Mouse (Mus musculus) gastrocnemius, adult 2 months (tissue): ENCODE results near the gene Il4i1. TPM values are rescaled to one million over a fixed set of nuclear protein-coding genes. Genes with fewer than 3 reads are reported as not detected.

Source experiments
- DNase-seq: peaks from one replicate; pipeline ENCODE4 v3.0.0; 2022
- H3K27ac ChIP-seq: fragments of 200-600 bp; 2 replicates; pipeline ENCODE4 v1.8.1; 2022; ENCODE audit warnings: mild to moderate bottlenecking
- H3K4me3 ChIP-seq: fragments of 200-600 bp; 2 replicates; pipeline ENCODE4 v1.8.1; 2022; ENCODE audit warnings: mild to moderate bottlenecking, moderate library complexity
- CTCF ChIP-seq: fragments of 200-600 bp; IDR thresholded peaks from 2 replicates; pipeline ENCODE4 v1.8.1; 2022; ENCODE audit warnings: antibody characterized with exemption, mild to moderate bottlenecking, moderate library complexity
- intact Hi-C: fragments of 180-260 bp; cut with DNase I; formaldehyde crosslinking; loops from one replicate; pipeline ENCODE4 v1.15.1; 2025
- total RNA-seq, 2 experiments: library from RNA; stranded (reverse); gene quantifications; 2 replicates each; pipeline ENCODE4 v1.2.3; 2021

The Il4i1 gene
- total RNA-seq, 2 experiments from 2014 or later, result 1.6 to 3.3 TPM

- Histone ChIP-seq H3K4me3 (no peak overlapping the region), H3K27ac (no peak overlapping the region)
- intact Hi-C loops, result loop anchor here (10.0 kb wide), 1 partner anchor 166 kb away; no protein-coding TSS in a partner anchor
- no peak for DNase-seq
- no peak for TF ChIP-seq CTCF
These were observed 5.2 kb upstream of the Il4i1 start for GRCm38 (mm10) chr7:44810819-44811557.

DNA sequence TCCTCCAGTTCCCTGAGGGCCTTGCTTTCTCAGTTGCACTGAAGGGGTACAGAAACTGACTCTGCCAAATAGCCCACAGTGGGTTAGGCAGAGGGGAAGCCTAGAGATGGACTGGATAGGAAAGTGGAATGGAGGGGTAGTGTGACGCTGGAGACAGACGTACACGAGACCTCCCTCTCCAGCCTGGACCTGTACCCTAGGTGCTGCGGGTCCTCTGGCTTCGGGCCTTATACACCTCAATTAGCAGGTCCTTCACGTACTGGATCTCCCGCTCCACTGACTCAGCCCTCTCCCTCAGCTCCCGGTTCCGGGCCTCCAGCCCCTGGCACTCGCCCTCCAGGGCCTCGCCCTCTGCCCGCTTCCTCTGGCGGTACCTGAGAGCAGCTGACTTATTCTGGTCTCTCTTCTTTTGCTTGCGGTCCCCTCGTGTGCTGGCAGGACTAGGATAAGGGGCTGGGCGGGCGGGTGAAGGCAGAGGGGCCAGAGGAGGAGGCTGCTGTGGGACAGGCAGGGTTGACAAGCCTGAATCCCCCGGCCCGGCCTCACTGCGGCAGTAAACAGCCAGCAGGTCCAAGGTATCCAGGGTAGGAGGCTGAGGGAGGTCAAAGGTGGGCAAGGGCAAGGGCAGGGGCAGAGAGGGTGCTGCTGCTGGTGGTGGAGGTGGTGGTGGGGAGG lies 3.4 kb upstream of the Il4i1 start:
- TF ChIP-seq CTCF, result no peak
- DNase-seq, result no peak
- intact Hi-C loops, result loop anchor here (10.0 kb wide), 1 partner anchor 168 kb away; no protein-coding TSS in a partner anchor
- Histone ChIP-seq H3K4me3 (0 out of 2 replicates have a peak overlapping the region, but pooled peaks have one; percentile 3), H3K27ac (no peak overlapping the region)

DNA sequence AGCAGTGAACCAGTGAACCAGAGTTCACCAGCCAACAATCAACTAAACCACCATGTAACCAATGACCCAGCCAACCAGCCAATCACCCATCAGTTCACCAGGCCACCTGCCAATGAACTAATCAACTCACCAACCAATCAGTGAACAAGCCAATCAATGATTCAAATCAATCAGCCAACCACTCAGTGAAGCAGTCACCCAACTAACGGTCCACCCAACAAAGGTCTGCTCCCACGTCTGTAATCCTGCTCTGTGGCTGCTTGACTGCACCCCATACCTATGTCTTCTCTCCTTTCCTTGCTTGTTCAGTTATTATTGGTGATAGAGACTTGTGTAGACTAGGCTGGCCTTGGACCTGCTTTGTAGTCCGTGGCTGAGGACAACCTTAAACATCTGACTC lies 2.2 kb upstream of the Il4i1 start:
- intact Hi-C loops, result loop anchor here (10.0 kb wide), 1 partner anchor 169 kb away; no protein-coding TSS in a partner anchor
- Histone ChIP-seq H3K4me3 (peak overlapping the region; percentile 99), H3K27ac (no peak overlapping the region)
- TF ChIP-seq CTCF, result no peak
- DNase-seq, result no peak

- no peak for DNase-seq
- TF ChIP-seq CTCF, result no peak
- peak overlapping the region; percentile 99 for H3K4me3 ChIP-seq
- H3K27ac ChIP-seq, result peak overlapping the region; percentile 99; the same call in 1 of the 2 replicates
- intact Hi-C loops, result loop anchor here (10.0 kb wide), 1 partner anchor 170 kb away; no protein-coding TSS in a partner anchor
These were observed 1.8 kb upstream of the Il4i1 start for GRCm38 (mm10) chr7:44814423-44814822.

DNA sequence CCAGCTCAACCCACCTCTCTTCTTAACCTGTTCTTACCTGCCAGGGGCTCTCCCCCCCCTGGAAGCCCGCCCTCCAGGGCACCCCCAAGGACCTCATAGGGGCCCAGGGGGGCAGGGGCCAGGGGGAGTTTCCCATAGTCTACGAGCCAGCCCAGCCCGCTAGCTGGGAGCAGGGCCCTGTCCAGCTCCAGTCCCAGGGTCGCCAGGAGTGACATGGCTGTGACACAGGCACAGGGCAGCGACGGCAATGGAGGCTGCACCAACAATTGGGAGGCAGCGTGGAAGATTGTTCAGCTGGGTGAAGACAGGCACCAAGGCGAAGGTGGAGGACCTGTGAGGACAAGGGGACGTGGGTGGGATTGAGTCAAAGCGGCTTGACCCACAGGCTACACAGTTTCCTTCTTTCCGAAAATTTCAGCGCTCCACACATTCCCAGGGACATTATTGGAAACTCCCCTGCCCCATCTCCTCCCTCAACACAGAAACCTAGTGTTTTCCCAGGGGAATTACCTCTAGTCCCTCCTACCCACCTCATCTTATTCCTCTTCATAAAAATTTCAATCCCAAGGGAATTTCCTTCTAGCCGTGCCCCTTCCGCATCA lies 1.1 kb upstream of the Il4i1 start:
- no peak for TF ChIP-seq CTCF
- peak overlapping the region; percentile 99 for H3K4me3 ChIP-seq
- H3K27ac ChIP-seq, result peak overlapping the region; percentile 99
- no peak for DNase-seq
- intact Hi-C loops, result loop anchor here (10.0 kb wide), 1 partner anchor 170 kb away; no protein-coding TSS in a partner anchor

DNA sequence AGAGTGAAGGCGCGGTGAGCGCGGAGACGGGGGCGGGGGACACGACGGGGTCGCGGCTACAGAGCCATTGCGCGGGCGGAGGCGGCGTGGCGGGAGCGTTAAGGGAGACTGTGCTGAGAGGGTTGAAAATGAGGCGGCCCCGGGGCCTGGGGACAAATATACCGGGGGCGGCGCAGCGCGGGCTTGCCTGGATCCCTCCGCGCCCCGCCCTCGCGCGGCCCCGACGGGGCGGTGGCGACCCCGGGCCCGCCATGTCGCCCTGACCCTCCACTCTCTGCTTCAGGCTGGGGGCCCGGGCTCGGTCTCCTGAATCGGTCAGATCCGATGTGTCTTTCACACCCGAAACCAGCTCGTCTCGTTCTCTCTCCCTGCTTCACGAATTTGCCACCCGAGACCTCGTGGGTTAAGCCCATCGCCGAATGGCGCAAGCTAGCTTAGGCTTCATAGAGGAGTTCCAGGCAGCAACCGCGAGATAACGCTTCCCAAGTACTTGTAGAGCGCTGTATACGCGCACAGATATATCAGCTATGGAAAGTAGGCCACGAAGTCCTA lies 359 bp downstream of the Il4i1 start, which contains the start of gene Atf5:
TSS of gene Atf5 (minus strand) at position 189 of the 552 bp plus-strand sequence.
- Histone ChIP-seq H3K27ac (peak within 1 kb of the TSS; percentile 99), H3K4me3 (peak within 1 kb of the TSS; percentile 99)
- no peak for TF ChIP-seq CTCF
- peak; percentile 85 for DNase-seq
- intact Hi-C loops, result loop anchor here (10.0 kb wide), 1 partner anchor 172 kb away; no protein-coding TSS in a partner anchor

- peak overlapping the region; percentile 99 for H3K4me3 ChIP-seq
- no peak for TF ChIP-seq CTCF
- no peak for DNase-seq
- intact Hi-C loops, result loop anchor here (10.0 kb wide), 1 partner anchor 173 kb away; no protein-coding TSS in a partner anchor
- H3K27ac ChIP-seq, result peak overlapping the region; percentile 99
These were observed 1.3 kb downstream of the Il4i1 start for GRCm38 (mm10) chr7:44817441-44817840.

- DNase-seq, result peak; percentile 18
- intact Hi-C loops, result loop anchor here (10.0 kb wide), 1 partner anchor 173 kb away; no protein-coding TSS in a partner anchor
- TF ChIP-seq CTCF, result peak; percentile 42
These were observed 2.0 kb downstream of the Il4i1 start for GRCm38 (mm10) chr7:44818164-44818563.

GRCm38 (mm10) chr7:44818751-44819235 lies 2.6 kb downstream of the Il4i1 start:
- H3K27ac ChIP-seq, result peak overlapping the region; percentile 99
- intact Hi-C loops, result loop anchor here (10.0 kb wide), 1 partner anchor 174 kb away; no protein-coding TSS in a partner anchor
- H3K4me3 ChIP-seq, result peak overlapping the region; percentile 99
- TF ChIP-seq CTCF, result no peak
- peak; percentile 88 for DNase-seq

More at GRCm38 (mm10) chr7:44818164-44818563, 2.0 kb downstream of the Il4i1 start:
- Histone ChIP-seq H3K27ac (peak overlapping the region; percentile 99), H3K4me3 (peak overlapping the region; percentile 99)

GRCm38 (mm10) chr7:44819391-44819790 lies 3.2 kb downstream of the Il4i1 start:
- no peak for TF ChIP-seq CTCF
- intact Hi-C loops, result loop anchor here (10.0 kb wide), 1 partner anchor 175 kb away; no protein-coding TSS in a partner anchor
- Histone ChIP-seq H3K4me3 (peak overlapping the region; percentile 99), H3K27ac (peak overlapping the region; percentile 99)
- DNase-seq, result peak; percentile 10

GRCm38 (mm10) chr7:44819863-44820262 lies 3.7 kb downstream of the Il4i1 start:
- Histone ChIP-seq H3K27ac (peak overlapping the region; percentile 99), H3K4me3 (peak overlapping the region; percentile 99)
- TF ChIP-seq CTCF, result no peak
- intact Hi-C loops, result loop anchor here (5.0 to 10.0 kb wide), 2 partner anchors 73 to 175 kb away; partner anchors contain the start of gene Vrk3
- peak; percentile 59 for DNase-seq
